Mouse (Mus musculus) adipose tissue, adult 10 weeks (tissue): ENCODE measurements around the gene Gm4724. TPM values are rescaled to one million over a fixed set of nuclear protein-coding genes. Genes with fewer than 3 reads are reported as not detected.

Source experiments
- polyA plus RNA-seq: library from polyadenylated mRNA; stranded (reverse); fragments of 350-450 nt; fragmentation: Illumina TruSeq; extraction: RNeasy Lipid Tissue Mini Kit (QIAGEN cat#74804); gene quantifications from one replicate; pipeline ENCODE4 v1.2.3, GENCODE M21; 2014; ENCODE audit warnings: low read depth, low replicate concordance

The Gm4724 gene
- 19.0 TPM for polyA plus RNA-seq

GRCm38 (mm10) chr2:175435707-175436106, at the start of gene Gm4724:
Gm4724 (minus strand) TSS chr2:175435807.

DNA sequence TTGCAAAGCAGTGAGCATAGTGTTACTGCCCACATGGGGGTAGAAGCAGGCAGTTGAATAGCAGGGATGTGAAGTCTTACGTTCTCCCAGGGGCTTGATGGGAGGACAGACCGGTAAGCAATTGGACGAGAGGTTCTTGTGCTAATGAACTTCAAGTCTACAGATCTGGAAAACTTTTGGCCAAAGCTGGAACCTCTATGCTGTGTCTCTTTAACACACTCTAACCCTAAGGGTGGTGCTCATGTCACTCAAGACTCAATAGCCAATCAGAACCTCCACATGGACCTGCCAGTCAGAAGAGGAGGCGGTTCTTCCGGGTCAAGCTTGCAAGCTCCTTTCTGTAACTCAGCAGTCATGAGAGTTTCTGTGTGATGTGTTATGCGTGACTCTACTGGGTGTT, 34.1 kb upstream of the Gm4724 start, which contains the start of gene Zfp965:
Zfp965 (plus strand) TSS at position 301 of the 400 bp plus-strand sequence.

Other genes starting within 250 kb of the Gm4724 start
- gene Gm14391, start 228.9 kb downstream of the Gm4724 start, polyA plus RNA-seq, result 7.1 TPM
- gene Gm14440, start 160.7 kb downstream of the Gm4724 start, polyA plus RNA-seq, result not detected
- 13.7 TPM for gene Gm4631, start 97.6 kb downstream of the Gm4724 start, polyA plus RNA-seq
- 5.9 TPM for gene Zfp968, start 63.4 kb downstream of the Gm4724 start, polyA plus RNA-seq
- gene Zfp965, start 34.2 kb upstream of the Gm4724 start, polyA plus RNA-seq, result 5.6 TPM
- gene Gm11007, start 208.2 kb upstream of the Gm4724 start, polyA plus RNA-seq, result 25.7 TPM